In genomic region chr4:116707666-116708065, GRCm38 (mm10) we compare ENCODE assay signal across 8 mouse cellular contexts. TPM values are rescaled to one million over a fixed set of nuclear protein-coding genes. Genes with fewer than 3 reads are reported as not detected.
DNase-seq lines count a peak whose midpoint lies in the region; ATAC-seq and TF ChIP-seq lines count a peak whose summit lies in the region.

No protein-coding gene starts in this region.

- DNase-seq in heart, adult 2 months: no peak
- DNase-seq in heart, postnatal 4 days: no peak
- DNase-seq in spleen, adult 2 months (ENCODE audit: low read depth in 1 of 2, low spot score in 2 of 2): no peak
- no peak for DNase-seq in spleen, adult 12 weeks (ENCODE audit: low spot score)
- peak; percentile 53 for DNase-seq in intestine, embryonic 14.5 days (ENCODE audit: low spot score)
- no peak for DNase-seq in adrenal gland, postnatal 14 days
- DNase-seq in gastrocnemius, postnatal 10 days: no peak

- H3K4me2 ChIP-seq in intestine, embryonic 14.5 days (ENCODE audit: low read length): peak overlapping the region; percentile 75
- H3K4me2 ChIP-seq in midbrain, embryonic 16.5 days (ENCODE audit: low read length): peak overlapping the region; percentile 62

- no peaks in the 10 kb centered on the region for H3K4me1 ChIP-seq in heart, adult 2 months (ENCODE audit: control insufficient read depth, insufficient read depth, low read length)
- no peaks in the 10 kb centered on the region; the same call in 1 of the 2 replicates for H3K4me1 ChIP-seq in spleen, adult 2 months (ENCODE audit: control insufficient read depth, insufficient read depth, insufficient read length)
- 0 out of 2 replicates have a peak, but pooled peaks cover 8% of the 10 kb centered on the region for H3K4me1 ChIP-seq in intestine, embryonic 14.5 days (replicated peaks; ENCODE audit: control insufficient read depth, insufficient read depth, low read length)
- H3K4me1 ChIP-seq in midbrain, embryonic 16.5 days (ENCODE audit: control insufficient read depth, insufficient read depth, low read length): peaks cover 6% of the 10 kb centered on the region

- TF ChIP-seq CTCF in heart, adult 2 months (IDR thresholded peaks at IDR 0.05): no peak
- TF ChIP-seq CTCF in spleen, adult 2 months (IDR thresholded peaks at IDR 0.05; ENCODE audit: extremely low read depth, insufficient read depth, insufficient read length, insufficient replicate concordance): no peak

- H3K4me3 ChIP-seq in heart, adult 2 months: peak overlapping the region; percentile 71
- peak overlapping the region; percentile 65; the same call in 1 of the 2 replicates for H3K4me3 ChIP-seq in spleen, adult 2 months (ENCODE audit: extremely low read depth, insufficient read depth, insufficient read length)
- peak overlapping the region; percentile 83 for H3K4me3 ChIP-seq in intestine, embryonic 14.5 days (ENCODE audit: low read depth, low read length)
- H3K4me3 ChIP-seq in midbrain, embryonic 16.5 days (ENCODE audit: low read depth, low read length): peak overlapping the region; percentile 55

- 8% methylated on average over 9 of the region's 9 CpGs for WGBS in heart, adult 2 months
- WGBS in spleen, adult 2 months: 10% methylated on average over 9 of the region's 9 CpGs
- 15% methylated on average over 9 of the region's 9 CpGs for WGBS in intestine, embryonic 14.5 days
- WGBS in midbrain, embryonic 16.5 days: 20% methylated on average over 9 of the region's 9 CpGs

- H3K9me3 ChIP-seq in intestine, embryonic 14.5 days (ENCODE audit: control insufficient read depth, low read length): no peaks in the 10 kb centered on the region
- no peaks in the 10 kb centered on the region for H3K9me3 ChIP-seq in midbrain, embryonic 16.5 days (replicated peaks; ENCODE audit: control insufficient read depth, low read length, poor library complexity, severe bottlenecking)

- TF ChIP-seq EP300 in heart, adult 2 months (IDR thresholded peaks at IDR 0.05; ENCODE audit: insufficient read depth, low read depth, low read length): no peak

- peak overlapping the region; percentile 76 for H3K27ac ChIP-seq in heart, adult 2 months
- no peak overlapping the region for H3K27ac ChIP-seq in spleen, adult 2 months (ENCODE audit: insufficient read depth, low read length)
- no peak overlapping the region for H3K27ac ChIP-seq in intestine, embryonic 14.5 days (ENCODE audit: low read depth)
- peak overlapping the region; percentile 75; the same call in 1 of the 2 replicates for H3K27ac ChIP-seq in midbrain, embryonic 16.5 days (ENCODE audit: low read length)

- H3K79me2 ChIP-seq in heart, adult 2 months (replicated peaks; ENCODE audit: control insufficient read depth, insufficient read depth, low read length): no peaks in the 10 kb centered on the region

- peak overlapping the region; percentile 3; the same call in 1 of the 2 replicates for H3K9ac ChIP-seq in heart, adult 2 months (ENCODE audit: low read depth, low read length)
- H3K9ac ChIP-seq in intestine, embryonic 14.5 days (ENCODE audit: low read length): peak overlapping the region; percentile 58
- H3K9ac ChIP-seq in midbrain, embryonic 16.5 days (ENCODE audit: low read depth, low read length): peak overlapping the region; percentile 70

- no peaks in the 10 kb centered on the region for H3K27me3 ChIP-seq in heart, adult 2 months (ENCODE audit: control insufficient read depth, insufficient read depth, low read length)
- H3K27me3 ChIP-seq in spleen, adult 2 months (ENCODE audit: control insufficient read depth, insufficient read depth, low read length): no peaks in the 10 kb centered on the region
- no peaks in the 10 kb centered on the region for H3K27me3 ChIP-seq in intestine, embryonic 14.5 days (replicated peaks; ENCODE audit: control insufficient read depth, insufficient read depth, low read length)
- no peaks in the 10 kb centered on the region for H3K27me3 ChIP-seq in midbrain, embryonic 16.5 days (ENCODE audit: control insufficient read depth, insufficient read depth, low read depth, low read length)

- no peak for ATAC-seq in intestine, embryonic 14.5 days (replicated peaks; ENCODE audit: low FRiP score, low TSS enrichment, low read depth)
- ATAC-seq in midbrain, embryonic 16.5 days: peak; percentile 9; the same call in 1 of the 2 replicates

- H3K36me3 ChIP-seq in heart, adult 2 months (ENCODE audit: control insufficient read depth, insufficient read depth, low read length): no peaks in the 10 kb centered on the region
- 0 out of 2 replicates have a peak, but pooled peaks cover 1% of the 10 kb centered on the region for H3K36me3 ChIP-seq in spleen, adult 2 months (ENCODE audit: control insufficient read depth, insufficient read depth, low read length)
- H3K36me3 ChIP-seq in intestine, embryonic 14.5 days (ENCODE audit: control insufficient read depth, insufficient read depth, low read length): peaks cover 27% of the 10 kb centered on the region
- H3K36me3 ChIP-seq in midbrain, embryonic 16.5 days (ENCODE audit: control insufficient read depth, insufficient read depth, low read length): no peaks in the 10 kb centered on the region

- no peak for TF ChIP-seq POLR2A in heart, adult 2 months (IDR thresholded peaks at IDR 0.05; ENCODE audit: insufficient read depth, low read depth, low read length)
- TF ChIP-seq POLR2A in spleen, adult 2 months (IDR thresholded peaks at IDR 0.05; ENCODE audit: low read depth, low read length): no peak

- intact Hi-C loops in heart, adult 2 months (cut with DNase I): no loop called here

RNA-seq across cellular contexts. Expression of gene Mmachc, which starts 0.5 kb away (rescaled TPM):
- 10 to 100 TPM; 55.6 to 66.3 TPM for total RNA-seq in heart, adult 2 months (2021)
- 66.8 and 95.1 TPM in 2 replicates for polyA plus RNA-seq in heart, adult 2 months (2012; rRNA removed)
- 10 to 100 TPM; 26.5 to 32.4 TPM for total RNA-seq in heart, postnatal 4 days (2021)
- 4.0 and 4.4 TPM in 2 replicates for polyA plus RNA-seq in spleen, adult 2 months (2012; rRNA removed)
- polyA plus RNA-seq in intestine, embryonic 14.5 days (2014; fragmentation: Nextera tagmentation; extraction: Ambion mirVana): 12.9 and 17.6 TPM in 2 replicates
- 20.9 and 21.6 TPM in 2 replicates for polyA plus RNA-seq in midbrain, embryonic 16.5 days (2015; fragmentation: Nextera tagmentation; extraction: Ambion mirVana)
- 39.5 and 41.9 TPM in 2 replicates for total RNA-seq in adrenal gland, postnatal 14 days (2021)
- total RNA-seq in gastrocnemius, postnatal 10 days (2021): 10 to 100 TPM; 23.0 to 25.6 TPM

RNA-seq across cellular contexts. Expression of gene Ccdc163, which starts 0.6 kb away (rescaled TPM):
- total RNA-seq in heart, adult 2 months (2021): 1 to 10 TPM; 4.3 to 5.5 TPM
- 17.2 and 30.9 TPM in 2 replicates for polyA plus RNA-seq in heart, adult 2 months (2012; rRNA removed)
- total RNA-seq in heart, postnatal 4 days (2021): 10 to 100 TPM; 10.2 to 10.5 TPM
- 15.9 and 20.3 TPM in 2 replicates for polyA plus RNA-seq in spleen, adult 2 months (2012; rRNA removed)
- 35.9 and 42.5 TPM in 2 replicates for polyA plus RNA-seq in intestine, embryonic 14.5 days (2014; fragmentation: Nextera tagmentation; extraction: Ambion mirVana)
- 10.1 and 10.7 TPM in 2 replicates for polyA plus RNA-seq in midbrain, embryonic 16.5 days (2015; fragmentation: Nextera tagmentation; extraction: Ambion mirVana)
- total RNA-seq in adrenal gland, postnatal 14 days (2021): 18.8 and 19.6 TPM in 2 replicates
- total RNA-seq in gastrocnemius, postnatal 10 days (2021): 1 to 10 TPM; 5.0 to 7.5 TPM

RNA-seq across cellular contexts. Expression of gene Tesk2, which starts 13.1 kb away (rescaled TPM):
- 1 to 10 TPM; 1.6 to 2.3 TPM for total RNA-seq in heart, adult 2 months (2021)
- 1.5 and 3.0 TPM in 2 replicates for polyA plus RNA-seq in heart, adult 2 months (2012; rRNA removed)
- total RNA-seq in heart, postnatal 4 days (2021): 1 to 10 TPM; 1.9 to 2.1 TPM
- 3.1 and 3.6 TPM in 2 replicates for polyA plus RNA-seq in spleen, adult 2 months (2012; rRNA removed)
- 8.3 TPM in 2 replicates for polyA plus RNA-seq in intestine, embryonic 14.5 days (2014; fragmentation: Nextera tagmentation; extraction: Ambion mirVana)
- 2.0 and 2.7 TPM in 2 replicates for polyA plus RNA-seq in midbrain, embryonic 16.5 days (2015; fragmentation: Nextera tagmentation; extraction: Ambion mirVana)
- total RNA-seq in adrenal gland, postnatal 14 days (2021): 4.9 and 5.1 TPM in 2 replicates
- total RNA-seq in gastrocnemius, postnatal 10 days (2021): 1 to 10 TPM; 2.9 to 3.0 TPM

RNA-seq across cellular contexts. Expression of gene Prdx1, which starts 22.3 kb away (rescaled TPM):
- 100 to 1,000 TPM; 447 to 516 TPM for total RNA-seq in heart, adult 2 months (2021)
- polyA plus RNA-seq in heart, adult 2 months (2012; rRNA removed): 168 and 392 TPM in 2 replicates
- total RNA-seq in heart, postnatal 4 days (2021): 100 to 1,000 TPM; 393 to 438 TPM
- 23.9 and 27.8 TPM in 2 replicates for polyA plus RNA-seq in spleen, adult 2 months (2012; rRNA removed)
- 1,268 and 1,288 TPM in 2 replicates for polyA plus RNA-seq in intestine, embryonic 14.5 days (2014; fragmentation: Nextera tagmentation; extraction: Ambion mirVana)
- polyA plus RNA-seq in midbrain, embryonic 16.5 days (2015; fragmentation: Nextera tagmentation; extraction: Ambion mirVana): 410 and 427 TPM in 2 replicates
- total RNA-seq in adrenal gland, postnatal 14 days (2021): 546 and 672 TPM in 2 replicates
- total RNA-seq in gastrocnemius, postnatal 10 days (2021): 100 to 1,000 TPM; 241 to 242 TPM

RNA-seq across cellular contexts. Expression of gene Akr1a1, which starts 56.2 kb away (rescaled TPM):
- 100 to 1,000 TPM; 281 to 289 TPM for total RNA-seq in heart, adult 2 months (2021)
- 247 and 371 TPM in 2 replicates for polyA plus RNA-seq in heart, adult 2 months (2012; rRNA removed)
- 100 to 1,000 TPM; 438 to 466 TPM for total RNA-seq in heart, postnatal 4 days (2021)
- polyA plus RNA-seq in spleen, adult 2 months (2012; rRNA removed): 246 and 290 TPM in 2 replicates
- polyA plus RNA-seq in intestine, embryonic 14.5 days (2014; fragmentation: Nextera tagmentation; extraction: Ambion mirVana): 764 and 800 TPM in 2 replicates
- 661 and 697 TPM in 2 replicates for polyA plus RNA-seq in midbrain, embryonic 16.5 days (2015; fragmentation: Nextera tagmentation; extraction: Ambion mirVana)
- total RNA-seq in adrenal gland, postnatal 14 days (2021): 639 and 649 TPM in 2 replicates
- 100 to 1,000 TPM; 300 to 334 TPM for total RNA-seq in gastrocnemius, postnatal 10 days (2021)

Comparison
In these comparisons a context has a peak if more than half of its experiments do, and no peak if none do; other contexts are left out.
1. H3K27ac ChIP-seq: peak in heart, adult 2 months (single experiment) and midbrain, embryonic 16.5 days (single experiment); none in spleen, adult 2 months (single experiment) and intestine, embryonic 14.5 days (single experiment).
2. H3K9ac ChIP-seq: peak in every context shown above with its lines; median percentile 70 in midbrain, embryonic 16.5 days; 58 in intestine, embryonic 14.5 days; 3 in heart, adult 2 months.
3. Peak in every context shown above with its lines, with median percentiles within 50 percentile points of each other: H3K4me3 ChIP-seq.